Mouse (Mus musculus): ENCODE measurements at regions not wholly inside any gene's neighbourhood (a gene's known extent, or its start where the extent isn't known, plus 50 kb on each side); places are given as distances from the start of the nearest gene placed in this dataset.

- Histone ChIP-seq H3K4me1 (peaks cover 3% of the 10 kb centered on the region; the same call in 1 of the 2 replicates), H3K4me3 (no peak overlapping the region), H3K9me3 (no peaks in the 10 kb centered on the region), H3K27ac (replicated peaks) (no peak overlapping the region), H3K27me3 (replicated peaks; ENCODE audit: low read depth, poor library complexity, severe bottlenecking) (peaks cover 8% of the 10 kb centered on the region; the same call in 1 of the 2 replicates), H3K36me3 (replicated peaks) (no peaks in the 10 kb centered on the region)
- no peak for DNase-seq (ENCODE audit: low spot score)
- WGBS: 74% methylated on average over 3 of the region's 3 CpGs
Measured at GRCm38 (mm10) chr2:180396211-180396610, 59.8 kb upstream of the Slco4a1 start.

GRCm38 (mm10) chr2:180395279-180396034, 60.6 kb upstream of the Slco4a1 start:
- H3K27me3 ChIP-seq (replicated peaks; ENCODE audit: low read depth, poor library complexity, severe bottlenecking): peaks cover 15% of the 10 kb centered on the region; the same call in 1 of the 2 replicates
- H3K4me1 ChIP-seq: peaks cover 3% of the 10 kb centered on the region; the same call in 1 of the 2 replicates
- H3K9me3 ChIP-seq: no peaks in the 10 kb centered on the region
- no peak for DNase-seq (ENCODE audit: low spot score)
- no peak overlapping the region for H3K27ac ChIP-seq (replicated peaks)
- H3K4me3 ChIP-seq: no peak overlapping the region
- H3K36me3 ChIP-seq (replicated peaks): no peaks in the 10 kb centered on the region
- 57% methylated on average over 11 of the region's 11 CpGs for WGBS

- H3K27ac ChIP-seq (replicated peaks): no peak overlapping the region
- WGBS: 71% methylated on average over 16 of the region's 16 CpGs
- H3K4me3 ChIP-seq: no peak overlapping the region
- H3K36me3 ChIP-seq (replicated peaks): no peaks in the 10 kb centered on the region
- DNase-seq (ENCODE audit: low spot score): no peak
- H3K27me3 ChIP-seq (replicated peaks; ENCODE audit: low read depth, poor library complexity, severe bottlenecking): peaks cover 35% of the 10 kb centered on the region
- H3K9me3 ChIP-seq: no peaks in the 10 kb centered on the region
- H3K4me1 ChIP-seq: peaks cover 3% of the 10 kb centered on the region; the same call in 1 of the 2 replicates
Measured at GRCm38 (mm10) chr2:180392846-180393700, 58.6 kb upstream of the Gata5 start.

- 93% methylated on average over 6 of the region's 6 CpGs for WGBS
- Histone ChIP-seq H3K36me3 (replicated peaks) (no peaks in the 10 kb centered on the region), H3K4me3 (no peak overlapping the region), H3K4me1 (peaks cover 3% of the 10 kb centered on the region; the same call in 1 of the 2 replicates), H3K27me3 (replicated peaks; ENCODE audit: low read depth, poor library complexity, severe bottlenecking) (peaks cover 43% of the 10 kb centered on the region), H3K27ac (replicated peaks) (no peak overlapping the region), H3K9me3 (no peaks in the 10 kb centered on the region)
- DNase-seq (ENCODE audit: low spot score): no peak
Measured at GRCm38 (mm10) chr2:180392298-180392697, 57.8 kb upstream of the Gata5 start.

GRCm38 (mm10) chr2:180391349-180391748, 56.9 kb upstream of the Gata5 start:
- Histone ChIP-seq H3K27ac (replicated peaks) (no peak overlapping the region), H3K4me3 (no peak overlapping the region), H3K36me3 (replicated peaks) (no peaks in the 10 kb centered on the region), H3K4me1 (peaks cover 7% of the 10 kb centered on the region), H3K27me3 (replicated peaks; ENCODE audit: low read depth, poor library complexity, severe bottlenecking) (peaks cover 52% of the 10 kb centered on the region), H3K9me3 (no peaks in the 10 kb centered on the region)
- 86% methylated on average over 3 of the region's 3 CpGs for WGBS
- DNase-seq (ENCODE audit: low spot score): no peak

GRCm38 (mm10) chr2:180390216-180390996, 55.9 kb upstream of the Gata5 start:
- 79% methylated on average over 15 of the region's 15 CpGs for WGBS
- Histone ChIP-seq H3K36me3 (replicated peaks) (no peaks in the 10 kb centered on the region), H3K27ac (replicated peaks) (no peak overlapping the region), H3K27me3 (replicated peaks; ENCODE audit: low read depth, poor library complexity, severe bottlenecking) (peaks cover 62% of the 10 kb centered on the region), H3K4me3 (no peak overlapping the region), H3K9me3 (no peaks in the 10 kb centered on the region), H3K4me1 (peaks cover 15% of the 10 kb centered on the region)
- DNase-seq (ENCODE audit: low spot score): no peak

GRCm38 (mm10) chr2:180389486-180389885, 55.0 kb upstream of the Gata5 start:
- 18% methylated on average over 2 of the region's 2 CpGs for WGBS
- Histone ChIP-seq H3K4me1 (peaks cover 18% of the 10 kb centered on the region), H3K27me3 (replicated peaks; ENCODE audit: low read depth, poor library complexity, severe bottlenecking) (peaks cover 71% of the 10 kb centered on the region), H3K36me3 (replicated peaks) (no peaks in the 10 kb centered on the region), H3K9me3 (no peaks in the 10 kb centered on the region), H3K4me3 (no peak overlapping the region), H3K27ac (replicated peaks) (no peak overlapping the region)
- DNase-seq (ENCODE audit: low spot score): no peak

GRCm38 (mm10) chr2:180389013-180389412, 54.5 kb upstream of the Gata5 start:
- no peak overlapping the region for H3K4me3 ChIP-seq
- H3K27me3 ChIP-seq (replicated peaks; ENCODE audit: low read depth, poor library complexity, severe bottlenecking): peaks cover 76% of the 10 kb centered on the region
- DNase-seq (ENCODE audit: low spot score): no peak
- no peaks in the 10 kb centered on the region for H3K9me3 ChIP-seq
- 63% methylated on average over 12 of the region's 12 CpGs for WGBS
- H3K36me3 ChIP-seq (replicated peaks): no peaks in the 10 kb centered on the region
- no peak overlapping the region for H3K27ac ChIP-seq (replicated peaks)
- H3K4me1 ChIP-seq: peaks cover 18% of the 10 kb centered on the region

GRCm38 (mm10) chr2:180388122-180388521, 53.6 kb upstream of the Gata5 start:
- no peak overlapping the region for H3K4me3 ChIP-seq
- no peaks in the 10 kb centered on the region for H3K9me3 ChIP-seq
- peaks cover 18% of the 10 kb centered on the region for H3K4me1 ChIP-seq
- H3K27ac ChIP-seq (replicated peaks): no peak overlapping the region
- 78% methylated on average over 5 of the region's 5 CpGs for WGBS
- no peak for DNase-seq (ENCODE audit: low spot score)
- peaks cover 82% of the 10 kb centered on the region for H3K27me3 ChIP-seq (replicated peaks; ENCODE audit: low read depth, poor library complexity, severe bottlenecking)
- H3K36me3 ChIP-seq (replicated peaks): no peaks in the 10 kb centered on the region

- WGBS: 40% methylated on average over 2 of the region's 2 CpGs
Measured at GRCm38 (mm10) chr2:180387305-180387704, 52.8 kb upstream of the Gata5 start.

GRCm38 (mm10) chr2:180385967-180386688, 51.6 kb upstream of the Gata5 start:
- peak; percentile 68 for DNase-seq (ENCODE audit: low spot score)
- Histone ChIP-seq H3K4me1 (peaks cover 18% of the 10 kb centered on the region), H3K27ac (replicated peaks) (peak overlapping the region; percentile 36; the same call in 1 of the 2 replicates), H3K36me3 (replicated peaks) (no peaks in the 10 kb centered on the region), H3K9me3 (no peaks in the 10 kb centered on the region), H3K4me3 (peak overlapping the region; percentile 65), H3K27me3 (replicated peaks; ENCODE audit: low read depth, poor library complexity, severe bottlenecking) (peaks cover 80% of the 10 kb centered on the region)
- under 1% methylated on average over 35 of the region's 35 CpGs for WGBS

More at GRCm38 (mm10) chr2:180387305-180387704, 52.8 kb upstream of the Gata5 start:
- peaks cover 18% of the 10 kb centered on the region for H3K4me1 ChIP-seq
- no peak overlapping the region for H3K4me3 ChIP-seq
- H3K27ac ChIP-seq (replicated peaks): no peak overlapping the region
- H3K36me3 ChIP-seq (replicated peaks): no peaks in the 10 kb centered on the region
- H3K9me3 ChIP-seq: no peaks in the 10 kb centered on the region
- peaks cover 83% of the 10 kb centered on the region for H3K27me3 ChIP-seq (replicated peaks; ENCODE audit: low read depth, poor library complexity, severe bottlenecking)
- no peak for DNase-seq (ENCODE audit: low spot score)
